Comparison of ENCODE assay signal across 9 mouse cellular contexts in genomic region chr8:93495330-93495729, GRCm38 (mm10). TPM values are rescaled to one million over a fixed set of nuclear protein-coding genes. Genes with fewer than 3 reads are reported as not detected.
DNase-seq lines count a peak whose midpoint lies in the region; ATAC-seq and TF ChIP-seq lines count a peak whose summit lies in the region.
"Had no signal": no experiment of that assay in that cellular context is flagged by ENCODE, and none has a peak within 500 bp of the region (broad histone marks: within the 10 kb centered on the region; RNA-seq: fewer than 3 reads in every experiment).

No protein-coding gene starts in this region.

- no peak overlapping the region for H3K27ac ChIP-seq in forebrain, embryonic 10.5 days
- H3K27ac ChIP-seq in forebrain, embryonic 12.5 days, result no peak overlapping the region
- H3K27ac ChIP-seq in lung, embryonic 14.5 days (ENCODE audit: low read depth), result no peak overlapping the region
- H3K27ac ChIP-seq: hindbrain, embryonic 15.5 days had no signal

- H3K27me3 ChIP-seq in forebrain, embryonic 10.5 days (ENCODE audit: poor library complexity, severe bottlenecking), result peaks cover 40% of the 10 kb centered on the region
- peaks cover 12% of the 10 kb centered on the region for H3K27me3 ChIP-seq in forebrain, embryonic 12.5 days
- no peaks in the 10 kb centered on the region for H3K27me3 ChIP-seq in lung, embryonic 14.5 days (ENCODE audit: insufficient read depth, low read length)
- H3K27me3 ChIP-seq: hindbrain, embryonic 15.5 days had no signal

- H3K4me3 ChIP-seq in forebrain, embryonic 10.5 days, result no peak overlapping the region
- no peak overlapping the region for H3K4me3 ChIP-seq in forebrain, embryonic 12.5 days (replicated peaks)
- H3K4me3 ChIP-seq in lung, embryonic 14.5 days (ENCODE audit: low read depth, low read length), result no peak overlapping the region
- H3K4me3 ChIP-seq: hindbrain, embryonic 15.5 days had no signal

- no peaks in the 10 kb centered on the region for H3K36me3 ChIP-seq in forebrain, embryonic 10.5 days (replicated peaks)
- H3K36me3 ChIP-seq in forebrain, embryonic 12.5 days (replicated peaks), result no peaks in the 10 kb centered on the region
- H3K36me3 ChIP-seq in lung, embryonic 14.5 days (ENCODE audit: insufficient read depth), result no peaks in the 10 kb centered on the region
- H3K36me3 ChIP-seq: hindbrain, embryonic 15.5 days had no signal

- DNase-seq in forebrain, embryonic 10.5 days (ENCODE audit: extremely low spot score, low spot score), result peak; percentile 47
- DNase-seq in thymus, postnatal 4 days, result peak; percentile 11
- no peak for DNase-seq in thymus, postnatal 25 days
- peak; percentile 68 for DNase-seq in embryo, embryonic 11 days
- peak; percentile 41 to 57 for DNase-seq in kidney, postnatal 25 days
- DNase-seq in lung, embryonic 14.5 days, result peak; percentile 81
- DNase-seq in B cell, adult 2 months, result no peak

- no peak for ATAC-seq in forebrain, embryonic 12.5 days (ENCODE audit: low FRiP score)
- ATAC-seq in lung, embryonic 14.5 days (ENCODE audit: insufficient read depth), result no peak

- no peaks in the 10 kb centered on the region for H3K9me3 ChIP-seq in forebrain, embryonic 10.5 days
- no peaks in the 10 kb centered on the region for H3K9me3 ChIP-seq in forebrain, embryonic 12.5 days
- no peaks in the 10 kb centered on the region for H3K9me3 ChIP-seq in lung, embryonic 14.5 days (ENCODE audit: low read depth, low read length)
- H3K9me3 ChIP-seq: hindbrain, embryonic 15.5 days had no signal

- no peak overlapping the region for H3K4me2 ChIP-seq in forebrain, embryonic 12.5 days
- H3K4me2 ChIP-seq in lung, embryonic 14.5 days, result no peak overlapping the region
- H3K4me2 ChIP-seq: hindbrain, embryonic 15.5 days had no signal

- WGBS in forebrain, embryonic 10.5 days, result 17% methylated on average over 6 of the region's 6 CpGs
- 23% methylated on average over 6 of the region's 6 CpGs for WGBS in forebrain, embryonic 12.5 days
- 18% methylated on average over 6 of the region's 6 CpGs for WGBS in lung, embryonic 14.5 days

- peak; percentile 89 for TF ChIP-seq CTCF in lung, embryonic 14.5 days (IDR thresholded peaks at IDR 0.05; ENCODE audit: low read depth)

- peaks cover 27% of the 10 kb centered on the region for H3K4me1 ChIP-seq in forebrain, embryonic 10.5 days
- H3K4me1 ChIP-seq in forebrain, embryonic 12.5 days, result peaks cover 6% of the 10 kb centered on the region; the same call in 1 of the 2 replicates
- no peaks in the 10 kb centered on the region for H3K4me1 ChIP-seq in lung, embryonic 14.5 days (ENCODE audit: insufficient read depth)
- H3K4me1 ChIP-seq: hindbrain, embryonic 15.5 days had no signal

- no peak overlapping the region for H3K9ac ChIP-seq in forebrain, embryonic 12.5 days
- no peak overlapping the region for H3K9ac ChIP-seq in lung, embryonic 14.5 days
- H3K9ac ChIP-seq: hindbrain, embryonic 15.5 days had no signal

RNA-seq across cellular contexts. Expression of gene Ces5a, which starts 40.3 kb away (rescaled TPM):
- not detected in 2 replicates for polyA plus RNA-seq in forebrain, embryonic 10.5 days (2016; fragmentation: Nextera tagmentation; extraction: Ambion mirVana)
- polyA plus RNA-seq in forebrain, embryonic 12.5 days (2016; fragmentation: Nextera tagmentation; extraction: Ambion mirVana), result 0.14 TPM in 1 of 2 replicates, not detected in the other
- polyA plus RNA-seq in lung, embryonic 14.5 days (2014; fragmentation: Nextera tagmentation; extraction: Ambion mirVana), result not detected in 2 replicates

Comparison
In these comparisons a context has a peak if more than half of its experiments do, and no peak if none do; other contexts are left out.
1. DNase-seq: peak in forebrain, embryonic 10.5 days (single experiment), thymus, postnatal 4 days (single experiment), embryo, embryonic 11 days (single experiment), kidney, postnatal 25 days (2 of 2) and lung, embryonic 14.5 days (single experiment); none in thymus, postnatal 25 days (single experiment) and B cell, adult 2 months (0 of 2).